Mouse (Mus musculus) spleen, postnatal 14 days (tissue): ENCODE data around the gene Gm43552.
"Not testable (repeated sequence)": the region's sequence is repeated elsewhere in the genome, so short reads cannot be mapped to it uniquely, and the experiment has no call there.

Experiments used
- DNase-seq, 2 experiments: peaks; one replicate each; pipeline ENCODE4 v3.0.0; 2021 to 2022; ENCODE audit warnings: low spot score in 2 of 2

Gm43552 gene

DNA sequence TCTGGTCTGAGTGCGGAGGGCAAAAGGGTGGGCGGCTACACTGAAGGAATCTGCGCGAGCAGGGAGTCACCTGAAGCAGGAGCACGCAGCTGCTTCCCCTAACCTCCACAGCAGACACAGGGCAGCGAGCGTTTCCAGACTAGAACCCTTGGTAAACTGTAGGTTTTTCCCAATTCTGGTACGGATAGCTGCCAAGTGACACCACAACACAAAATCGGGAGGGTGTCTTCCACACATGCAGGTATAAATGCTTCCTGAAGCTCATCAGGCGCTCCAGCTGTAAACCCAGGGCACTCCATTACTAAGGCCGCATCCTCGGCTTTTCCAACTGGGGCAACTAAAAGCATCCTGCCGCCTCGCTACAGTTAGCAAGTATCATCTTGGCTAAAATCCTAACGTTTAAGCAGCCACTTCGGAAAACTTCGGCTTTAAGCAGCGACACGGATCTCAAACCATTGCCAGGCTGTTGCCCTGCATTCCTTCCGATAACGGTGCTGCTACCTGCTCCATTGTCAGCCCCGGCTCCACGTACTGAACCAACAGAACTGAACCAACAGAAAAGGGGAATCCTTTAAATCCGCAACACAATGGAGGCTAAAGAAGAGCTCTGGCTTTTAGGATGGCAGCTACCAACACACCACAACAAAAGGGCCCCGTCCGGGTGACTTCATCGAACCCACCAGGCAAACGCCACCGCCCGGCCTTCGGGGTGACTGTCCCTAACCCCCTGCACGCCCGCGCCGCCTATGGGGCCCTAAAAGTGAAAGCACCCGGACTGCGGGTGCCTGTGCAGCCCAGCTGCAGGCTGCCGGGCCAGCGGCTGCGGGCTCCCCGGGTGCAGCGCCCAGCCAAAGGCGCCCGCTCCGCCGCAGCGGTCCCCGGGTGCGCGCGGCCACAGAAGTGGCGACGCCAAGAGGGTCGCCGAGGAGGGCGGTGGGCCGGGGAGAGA, 592 bp downstream of the Gm43552 start:
- DNase-seq, result peak; percentile 61 to 72

DNA sequence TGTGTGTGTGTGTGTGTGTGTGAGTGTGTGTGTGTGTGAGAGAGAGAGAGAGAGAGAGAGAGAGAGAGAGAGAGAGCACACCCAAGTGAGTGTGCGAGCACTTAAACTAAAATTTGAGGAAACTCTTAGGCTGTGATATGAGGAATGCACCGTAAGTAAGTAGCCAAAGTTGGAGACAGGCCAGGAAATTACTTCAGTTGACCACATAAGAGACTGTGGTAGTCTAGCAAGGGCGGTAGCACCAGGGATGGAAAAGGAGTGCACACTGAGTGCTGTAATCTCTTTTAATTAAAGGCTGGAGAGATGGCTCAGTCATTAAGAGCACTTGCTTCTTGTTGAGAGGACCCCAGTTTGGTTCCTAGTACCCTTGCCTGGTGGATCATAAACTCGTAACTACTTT, 2.8 kb downstream of the Gm43552 start:
- no peak for DNase-seq

DNA sequence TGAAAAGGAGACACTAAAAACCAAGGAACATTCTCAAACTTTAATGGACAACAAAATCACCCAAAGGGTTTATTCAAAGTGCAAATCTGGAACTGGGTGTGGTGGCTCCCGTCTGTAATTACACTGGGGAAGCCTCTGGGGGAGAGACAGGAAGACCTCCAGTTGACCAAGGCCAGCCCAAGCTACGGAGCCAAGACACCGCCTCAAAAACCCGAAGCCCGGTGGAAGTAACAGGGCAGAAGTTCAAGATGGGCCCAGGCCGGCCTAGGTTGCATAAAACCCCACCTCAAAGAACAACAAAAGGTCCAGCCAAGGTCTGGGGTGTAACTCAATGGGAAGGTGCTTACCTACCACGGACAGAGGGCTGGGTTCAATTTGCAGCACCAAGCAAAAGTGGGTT, 3.9 kb downstream of the Gm43552 start:
- no peak for DNase-seq

GRCm38 (mm10) chr5:65487381-65487780, 5.3 kb downstream of the Gm43552 start:
- no peak for DNase-seq

GRCm38 (mm10) chr5:65486514-65486913, 6.1 kb downstream of the Gm43552 start:
- no peak for DNase-seq

GRCm38 (mm10) chr5:65482996-65483395, 9.6 kb downstream of the Gm43552 start:
- no peak for DNase-seq

- no peak for DNase-seq
Observed at GRCm38 (mm10) chr5:65480511-65480910, 12.1 kb downstream of the Gm43552 start.

DNA sequence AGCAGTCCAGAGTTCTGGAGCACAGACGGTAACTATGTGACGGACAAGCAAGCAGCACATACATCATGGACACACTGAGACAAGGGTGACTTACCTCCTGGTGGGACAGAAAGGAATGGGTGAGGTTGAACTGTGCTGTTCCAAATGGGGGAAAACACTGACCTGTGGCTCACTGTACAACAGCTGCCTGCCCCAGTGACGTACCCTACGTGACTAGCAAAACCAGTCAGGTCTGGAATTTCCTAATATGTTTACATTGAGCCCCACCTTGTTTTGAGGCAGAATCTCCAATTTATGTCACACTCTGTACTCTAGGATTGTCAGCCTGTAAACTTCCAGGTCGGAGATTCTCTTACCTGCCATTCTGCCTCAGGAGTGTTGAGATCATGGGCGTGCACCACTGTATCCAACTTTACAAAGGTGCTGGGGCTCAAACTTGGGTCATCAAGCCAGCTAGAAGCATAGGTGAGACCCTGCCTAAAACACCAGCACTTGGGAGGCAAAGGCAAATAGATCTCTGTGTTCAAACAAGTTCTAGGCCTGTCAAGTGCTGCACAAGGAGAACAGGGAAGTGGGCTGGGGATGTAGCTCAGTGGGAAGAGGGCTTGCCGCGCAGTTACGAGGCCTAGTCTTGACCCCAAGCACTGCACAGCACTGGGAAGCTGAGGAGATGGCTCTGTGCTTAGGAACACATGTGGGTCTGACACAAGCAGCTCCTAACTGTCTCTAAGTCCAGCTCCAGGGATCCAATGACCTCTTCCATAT, 12.8 kb downstream of the Gm43552 start:
- DNase-seq, result no peak

- DNase-seq, result peak in 1 of 2 experiments; percentile 17
Observed at GRCm38 (mm10) chr5:65478224-65478623, 14.4 kb downstream of the Gm43552 start.

DNA sequence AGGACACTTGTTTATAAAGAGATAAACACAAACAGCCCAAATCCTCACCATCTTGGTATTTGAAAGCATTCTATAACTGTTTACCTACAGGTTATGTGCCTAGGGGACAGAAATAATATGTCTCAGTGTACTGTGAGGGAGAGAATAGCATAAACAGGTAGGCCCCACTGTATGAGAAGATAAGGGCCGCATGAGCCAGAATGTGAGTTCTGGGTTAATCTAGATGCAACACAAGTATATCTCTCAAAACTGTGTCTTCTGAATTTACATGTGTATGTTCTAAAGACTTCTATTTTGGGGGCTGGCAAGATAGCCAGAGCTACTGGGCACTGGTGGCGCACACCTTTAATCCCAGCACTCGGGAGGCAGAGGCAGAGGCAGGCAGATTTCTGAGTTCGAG, 15.9 kb downstream of the Gm43552 start:
- DNase-seq, result not testable (repeated sequence)

GRCm38 (mm10) chr5:65475806-65476205, 16.8 kb downstream of the Gm43552 start:
- DNase-seq, result no peak

GRCm38 (mm10) chr5:65469766-65470165, 22.9 kb downstream of the Gm43552 start:
- DNase-seq, result no peak

- no peak for DNase-seq
Observed at GRCm38 (mm10) chr5:65466911-65467310, 25.7 kb downstream of the Gm43552 start.

DNA sequence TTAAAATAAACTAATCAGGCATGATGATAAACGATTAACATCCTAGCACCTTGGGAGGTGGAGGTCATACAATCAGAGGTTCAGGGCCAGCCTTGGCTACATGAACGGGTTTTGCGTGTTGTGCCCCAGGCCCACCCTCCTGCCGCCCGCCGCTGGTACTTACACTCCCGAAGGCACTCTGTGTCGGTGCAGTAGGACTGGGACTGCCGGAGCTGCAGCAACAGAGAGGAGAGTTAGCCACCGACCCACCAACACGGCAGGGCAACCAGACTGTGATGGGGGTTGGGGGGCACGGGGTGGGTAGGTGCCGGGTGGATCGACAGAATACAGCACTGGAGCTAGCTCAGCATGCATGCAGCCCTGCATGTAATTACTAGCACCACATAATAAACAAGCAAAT, 32.3 kb downstream of the Gm43552 start:
- DNase-seq, result no peak

- DNase-seq, result no peak
Observed at GRCm38 (mm10) chr5:65459454-65459853, 33.2 kb downstream of the Gm43552 start.

DNA sequence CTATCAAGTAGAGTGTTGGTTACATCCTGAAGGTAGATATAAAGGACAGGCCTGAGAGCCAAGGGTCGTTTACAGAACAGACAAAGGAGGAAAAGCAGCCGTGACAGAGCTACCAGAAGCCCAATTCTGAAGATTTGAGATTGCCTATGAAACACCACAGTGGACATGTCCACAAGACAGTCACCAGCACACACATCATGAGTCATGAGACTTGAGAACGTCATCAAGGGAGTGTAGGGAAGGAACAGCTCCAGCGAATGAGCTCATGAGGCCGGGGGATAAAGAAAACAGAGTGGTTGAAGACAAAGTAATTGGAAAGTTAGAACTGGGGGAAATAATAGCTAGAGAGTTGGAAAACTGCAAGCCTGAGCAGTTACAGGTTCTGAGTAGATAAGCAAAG, 34.8 kb downstream of the Gm43552 start:
- DNase-seq, result no peak

DNA sequence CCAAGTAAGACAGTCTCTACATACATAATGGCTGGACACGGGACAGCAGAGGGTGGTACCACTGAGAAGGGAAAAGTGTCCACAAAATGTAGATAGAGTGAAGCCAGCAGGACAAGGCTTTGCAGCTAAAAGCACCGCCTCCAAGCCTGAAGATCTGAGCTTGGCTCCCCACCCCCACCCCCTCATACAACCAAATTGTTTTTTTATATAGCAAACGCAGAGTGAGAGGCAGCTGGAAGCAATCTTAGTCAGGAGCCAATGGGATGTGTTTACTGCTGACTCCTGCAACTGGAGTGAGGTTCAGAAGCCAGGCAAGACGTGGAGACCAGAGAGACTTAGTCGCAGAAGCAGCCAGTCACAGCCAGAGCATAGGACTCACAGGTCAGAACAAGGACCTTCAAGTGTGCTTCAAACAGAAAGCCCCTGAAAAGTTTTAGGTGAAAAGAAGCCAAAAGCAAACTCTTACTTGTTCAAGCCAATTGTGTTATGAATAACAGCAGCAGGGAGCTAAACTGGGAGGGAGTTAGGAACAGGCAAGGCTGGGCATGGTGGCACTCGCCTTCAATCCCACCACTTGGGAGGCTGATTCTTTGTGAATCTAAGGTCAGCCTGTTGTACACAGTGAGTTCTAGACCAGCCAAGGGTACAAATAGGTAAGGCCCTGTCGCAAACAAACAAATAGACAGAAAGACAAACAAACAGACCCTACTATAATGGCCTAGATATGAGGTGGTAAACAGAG, 35.4 kb downstream of the Gm43552 start:
- no peak for DNase-seq

- DNase-seq, result no peak
Observed at GRCm38 (mm10) chr5:65454771-65455170, 37.9 kb downstream of the Gm43552 start.

- no peak for DNase-seq
Observed at GRCm38 (mm10) chr5:65448941-65449340, 43.7 kb downstream of the Gm43552 start.

GRCm38 (mm10) chr5:65447826-65448225, 44.8 kb downstream of the Gm43552 start:
- DNase-seq, result no peak

GRCm38 (mm10) chr5:65446756-65447155, 45.9 kb downstream of the Gm43552 start:
- no peak for DNase-seq

- no peak for DNase-seq
Observed at GRCm38 (mm10) chr5:65444981-65445380, 47.7 kb downstream of the Gm43552 start.
